Mouse (Mus musculus) limb, embryonic 13.5 days (tissue): Measurements from ENCODE around the gene Cers4. TPM values are rescaled to one million over a fixed set of nuclear protein-coding genes. Genes with fewer than 3 reads are reported as not detected.

ENCODE experiments used
- ATAC-seq: fragments of 200-750 bp; cut with Nextera tagmentation; 2 replicates; pipeline ENCODE4 v1.8.0; 2017; ENCODE audit warnings: low read depth, moderate number of reproducible peaks, moderate TSS enrichment; ENCODE audit not compliant: low FRiP score
- H3K27ac ChIP-seq: fragments of 300-500 bp; sonication (generic); 2 replicates; pipeline ENCODE4 v1.5.1; 2015; ENCODE audit warnings: inconsistent platforms, mild to moderate bottlenecking, moderate library complexity
- H3K27me3 ChIP-seq: fragments of 300-500 bp; sonication (generic); 2 replicates; pipeline ENCODE4 v1.6.1; 2015; ENCODE audit warnings: mild to moderate bottlenecking, inconsistent platforms
- H3K36me3 ChIP-seq: fragments of 300-500 bp; sonication (generic); 2 replicates; pipeline ENCODE4 v1.6.1; 2015; ENCODE audit warnings: inconsistent platforms, mild to moderate bottlenecking, moderate library complexity
- H3K4me1 ChIP-seq: fragments of 300-500 bp; sonication (generic); 2 replicates; pipeline ENCODE4 v1.6.1; 2015; ENCODE audit warnings: inconsistent platforms
- H3K4me2 ChIP-seq: fragments of 300-500 bp; sonication (generic); replicated peaks from 2 replicates; pipeline ENCODE4 v1.6.1; 2015; ENCODE audit warnings: inconsistent platforms, mild to moderate bottlenecking, moderate library complexity
- H3K4me3 ChIP-seq: fragments of 300-500 bp; sonication (generic); 2 replicates; pipeline ENCODE4 v1.5.1; 2015; ENCODE audit warnings: moderate library complexity, mild to moderate bottlenecking, inconsistent platforms
- H3K9ac ChIP-seq: fragments of 300-500 bp; sonication (generic); 2 replicates; pipeline ENCODE4 v1.6.1; 2015; ENCODE audit warnings: mild to moderate bottlenecking, inconsistent platforms
- H3K9me3 ChIP-seq: fragments of 300-500 bp; sonication (generic); 2 replicates; pipeline ENCODE4 v1.6.1; 2016; ENCODE audit warnings: inconsistent platforms
- WGBS: fragments of 180-500 bp; shearing (Covaris S2); methylation state at CpG from one replicate; pipeline ENCODE4 v1.1.7; 2015; 5-methylcytosine and 5-hydroxymethylcytosine counted together
- polyA plus RNA-seq: library from polyadenylated mRNA; unstranded; fragments of >200 nt; fragmentation: Nextera tagmentation; extraction: Ambion mirVana; gene quantifications from 2 replicates; pipeline ENCODE4 v1.2.1, GENCODE M21; 2015

Cers4 gene
- polyA plus RNA-seq, 1 experiment from 2014 or later: 15.0 TPM

DNA sequence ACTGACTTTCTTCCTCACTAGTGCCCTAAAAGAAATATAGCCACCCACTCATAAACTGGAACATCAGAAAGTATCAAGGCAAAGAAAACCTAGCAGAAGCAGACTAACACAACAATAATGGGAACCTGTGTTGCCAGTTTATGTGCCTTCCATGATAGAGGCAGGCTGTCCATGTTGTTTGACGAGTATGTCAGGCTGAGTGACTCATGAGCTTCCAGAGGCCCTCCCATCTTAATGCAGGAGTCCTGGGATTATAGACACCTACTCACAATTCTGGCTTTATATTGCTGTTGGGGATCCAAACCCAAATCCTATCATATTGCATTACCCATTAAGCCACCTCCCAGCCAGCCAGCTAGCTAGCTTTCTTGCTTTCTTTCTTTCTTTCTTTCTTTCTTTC, 12.5 kb downstream of the Cers4 start:
- no peaks in the 10 kb centered on the region for H3K9me3 ChIP-seq
- H3K4me3 ChIP-seq: no peak overlapping the region
- H3K4me1 ChIP-seq: no peaks in the 10 kb centered on the region
- no peak overlapping the region for H3K9ac ChIP-seq
- H3K27ac ChIP-seq: no peak overlapping the region
- WGBS: 68% methylated on average over 1 of the region's 1 CpGs
- no peaks in the 10 kb centered on the region for H3K36me3 ChIP-seq
- ATAC-seq: no peak
- H3K27me3 ChIP-seq: no peaks in the 10 kb centered on the region
- no peak overlapping the region for H3K4me2 ChIP-seq

DNA sequence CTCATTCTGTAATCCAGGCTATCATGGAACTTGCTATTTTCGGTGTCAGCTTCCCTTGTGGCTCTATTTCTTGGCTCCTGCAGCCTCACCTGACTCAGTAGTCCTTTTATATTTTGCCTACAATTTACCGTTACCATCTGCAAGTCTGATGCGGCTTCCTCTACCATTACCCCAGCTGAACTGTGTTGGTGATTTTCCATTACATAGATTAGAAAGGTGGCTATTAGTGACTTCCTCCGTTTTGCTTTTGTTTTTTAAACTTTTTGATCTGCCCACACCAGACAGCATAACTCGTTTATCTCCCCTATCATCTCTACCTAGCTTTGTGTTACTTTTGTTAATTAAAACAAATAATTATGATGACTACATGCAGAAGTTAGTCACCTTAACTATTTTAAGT, 14.7 kb downstream of the Cers4 start:
- WGBS: 73% methylated on average over 5 of the region's 5 CpGs
- no peak overlapping the region for H3K4me2 ChIP-seq
- no peak overlapping the region for H3K27ac ChIP-seq
- no peaks in the 10 kb centered on the region for H3K36me3 ChIP-seq
- no peaks in the 10 kb centered on the region for H3K27me3 ChIP-seq
- no peak for ATAC-seq
- peaks cover 16% of the 10 kb centered on the region for H3K4me1 ChIP-seq
- H3K9ac ChIP-seq: no peak overlapping the region
- no peaks in the 10 kb centered on the region for H3K9me3 ChIP-seq
- H3K4me3 ChIP-seq: no peak overlapping the region

DNA sequence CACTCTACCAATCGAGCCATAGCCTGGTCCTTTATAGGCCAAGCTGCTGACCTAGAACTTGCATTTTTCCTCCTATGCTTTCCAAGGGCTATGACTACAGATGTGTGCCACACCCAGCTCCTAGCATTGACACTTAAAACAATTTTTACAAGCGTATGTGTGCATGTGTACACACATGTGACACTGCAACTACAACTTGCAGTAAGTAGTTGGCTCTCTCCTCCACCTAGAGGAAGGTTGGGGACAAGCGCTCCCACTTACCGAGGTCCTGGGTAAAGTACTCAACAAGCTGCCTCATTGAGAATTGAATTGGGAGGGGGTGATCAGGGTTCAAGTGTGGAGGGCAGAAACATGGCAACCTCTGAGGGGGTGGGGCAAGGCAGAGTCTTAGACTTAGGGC, 18.0 kb downstream of the Cers4 start:
- H3K36me3 ChIP-seq: no peaks in the 10 kb centered on the region
- no peak overlapping the region for H3K4me3 ChIP-seq
- ATAC-seq: no peak
- no peak overlapping the region for H3K27ac ChIP-seq
- H3K4me2 ChIP-seq: no peak overlapping the region
- no peaks in the 10 kb centered on the region for H3K9me3 ChIP-seq
- peaks cover 16% of the 10 kb centered on the region for H3K4me1 ChIP-seq
- no peaks in the 10 kb centered on the region for H3K27me3 ChIP-seq
- no peak overlapping the region for H3K9ac ChIP-seq
- 89% methylated on average over 4 of the region's 4 CpGs for WGBS

DNA sequence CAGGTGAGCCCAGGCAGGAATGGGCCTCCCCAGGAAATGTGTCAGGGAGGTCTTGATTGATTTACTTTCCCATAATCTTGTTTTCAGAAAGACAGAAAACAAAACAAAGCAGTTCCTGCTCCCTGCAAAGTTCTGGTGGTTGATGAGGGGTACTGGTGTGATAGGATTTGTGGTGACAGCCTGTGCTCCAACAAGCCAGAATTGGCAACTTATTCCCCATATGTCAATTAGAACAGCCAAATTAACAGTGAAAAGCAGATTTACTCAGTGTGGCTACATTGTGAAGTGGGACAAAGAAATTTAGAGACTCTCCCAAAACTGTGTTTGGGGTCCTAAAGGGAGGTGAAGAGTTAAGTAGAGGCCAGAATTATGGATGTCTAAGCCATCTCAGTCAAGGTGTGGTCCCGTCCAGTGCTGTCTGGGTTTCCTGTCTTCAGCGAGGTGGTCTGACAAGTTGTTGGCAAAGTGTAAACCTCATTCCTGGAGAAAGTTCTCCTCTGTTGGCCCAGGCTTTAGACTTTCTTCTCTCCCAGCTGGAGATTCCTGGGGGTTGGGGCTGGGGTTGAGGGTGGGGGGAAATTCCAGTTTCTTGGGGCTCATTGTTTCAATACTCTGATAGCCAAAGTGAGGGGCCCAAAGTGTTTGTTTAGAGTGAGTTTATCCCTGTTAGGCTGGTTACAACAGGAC, 18.7 kb downstream of the Cers4 start:
- H3K36me3 ChIP-seq: no peaks in the 10 kb centered on the region; the same call in 1 of the 2 replicates
- H3K4me1 ChIP-seq: peaks cover 16% of the 10 kb centered on the region
- no peak overlapping the region for H3K4me3 ChIP-seq
- ATAC-seq: peak; percentile 42; the same call in 1 of the 2 replicates
- no peaks in the 10 kb centered on the region for H3K9me3 ChIP-seq
- 24% methylated on average over 2 of the region's 2 CpGs for WGBS
- no peak overlapping the region for H3K9ac ChIP-seq
- H3K27ac ChIP-seq: peak overlapping the region; percentile 67; the same call in 1 of the 2 replicates
- no peak overlapping the region; the same call in 1 of the 2 replicates for H3K4me2 ChIP-seq
- H3K27me3 ChIP-seq: no peaks in the 10 kb centered on the region

DNA sequence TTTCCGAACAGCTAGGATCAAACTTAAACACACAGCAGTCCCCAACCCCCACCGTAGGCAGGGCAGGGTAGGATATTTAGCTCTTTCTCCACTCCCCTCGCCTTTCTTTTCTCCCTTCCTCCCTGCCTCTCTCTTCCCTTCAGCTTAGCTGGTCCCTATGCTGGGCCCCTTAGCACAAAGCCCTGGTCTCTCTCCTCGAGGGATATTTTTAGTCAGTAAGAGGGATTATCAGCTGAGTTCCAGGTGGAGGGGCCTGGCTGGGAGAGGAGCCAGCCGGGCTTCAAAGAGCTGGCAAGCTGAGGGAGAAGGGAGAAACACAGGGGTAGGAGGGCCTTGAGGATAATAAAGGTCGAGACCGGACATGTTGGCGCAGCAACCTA, 19.3 kb downstream of the Cers4 start:
- peaks cover 16% of the 10 kb centered on the region for H3K4me1 ChIP-seq
- H3K9me3 ChIP-seq: no peaks in the 10 kb centered on the region
- WGBS: 20% methylated on average over 8 of the region's 8 CpGs
- ATAC-seq: peak; percentile 72
- H3K4me2 ChIP-seq: no peak overlapping the region; the same call in 1 of the 2 replicates
- peak overlapping the region; percentile 67; the same call in 1 of the 2 replicates for H3K27ac ChIP-seq
- no peaks in the 10 kb centered on the region for H3K27me3 ChIP-seq
- H3K36me3 ChIP-seq: peaks cover 4% of the 10 kb centered on the region; the same call in 1 of the 2 replicates
- no peak overlapping the region for H3K4me3 ChIP-seq
- H3K9ac ChIP-seq: no peak overlapping the region

DNA sequence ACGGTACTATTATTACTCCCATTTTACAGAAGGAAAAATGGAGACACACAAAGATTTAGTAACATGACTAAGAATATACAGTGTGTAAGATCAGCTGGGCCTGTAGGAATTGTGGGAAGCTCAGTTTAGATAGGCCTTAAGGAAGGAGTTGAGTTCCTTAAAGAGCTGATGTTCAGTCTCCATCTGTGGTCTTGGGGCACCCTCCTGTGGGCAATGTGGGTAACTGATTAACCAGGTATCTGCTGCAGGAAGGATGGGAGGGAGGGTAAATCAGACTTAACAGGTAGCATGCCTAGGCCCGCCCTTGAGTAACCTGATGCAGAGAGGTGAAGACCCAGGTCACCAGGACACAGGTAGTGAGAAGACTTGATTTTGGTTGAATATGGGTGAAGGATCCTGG, 23.3 kb downstream of the Cers4 start:
- 82% methylated on average over 2 of the region's 2 CpGs for WGBS
- H3K27ac ChIP-seq: no peak overlapping the region
- peaks cover 29% of the 10 kb centered on the region for H3K36me3 ChIP-seq
- ATAC-seq: peak; percentile 28; the same call in 1 of the 2 replicates
- no peak overlapping the region for H3K4me2 ChIP-seq
- peaks cover 12% of the 10 kb centered on the region for H3K4me1 ChIP-seq
- no peaks in the 10 kb centered on the region for H3K9me3 ChIP-seq
- no peak overlapping the region for H3K9ac ChIP-seq
- H3K4me3 ChIP-seq: no peak overlapping the region
- no peaks in the 10 kb centered on the region for H3K27me3 ChIP-seq

DNA sequence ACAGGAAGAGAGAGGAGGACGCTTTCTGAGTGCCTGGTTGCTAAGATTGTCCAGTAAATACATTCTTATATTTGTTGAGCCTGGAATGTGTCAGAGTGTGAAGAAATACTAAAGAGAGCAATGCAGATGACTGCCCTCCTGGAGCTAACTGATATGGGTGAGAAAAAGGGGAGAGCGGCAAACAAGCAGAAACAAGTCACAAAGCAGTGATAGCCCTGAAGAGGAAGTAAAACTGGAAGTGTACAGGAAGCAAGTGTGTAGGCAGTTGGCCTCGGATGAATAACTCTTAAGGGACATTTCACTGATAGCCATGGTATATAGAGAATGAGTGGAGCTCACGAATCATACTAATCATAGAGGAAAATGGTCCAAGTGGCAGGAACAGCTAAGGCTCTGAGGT, 28.6 kb downstream of the Cers4 start:
- H3K9me3 ChIP-seq: no peaks in the 10 kb centered on the region
- H3K4me3 ChIP-seq: no peak overlapping the region
- WGBS: 88% methylated on average over 4 of the region's 4 CpGs
- no peak overlapping the region for H3K27ac ChIP-seq
- ATAC-seq: no peak
- H3K27me3 ChIP-seq: no peaks in the 10 kb centered on the region
- no peaks in the 10 kb centered on the region for H3K4me1 ChIP-seq
- H3K9ac ChIP-seq: no peak overlapping the region
- H3K4me2 ChIP-seq: no peak overlapping the region
- peaks cover 40% of the 10 kb centered on the region for H3K36me3 ChIP-seq

DNA sequence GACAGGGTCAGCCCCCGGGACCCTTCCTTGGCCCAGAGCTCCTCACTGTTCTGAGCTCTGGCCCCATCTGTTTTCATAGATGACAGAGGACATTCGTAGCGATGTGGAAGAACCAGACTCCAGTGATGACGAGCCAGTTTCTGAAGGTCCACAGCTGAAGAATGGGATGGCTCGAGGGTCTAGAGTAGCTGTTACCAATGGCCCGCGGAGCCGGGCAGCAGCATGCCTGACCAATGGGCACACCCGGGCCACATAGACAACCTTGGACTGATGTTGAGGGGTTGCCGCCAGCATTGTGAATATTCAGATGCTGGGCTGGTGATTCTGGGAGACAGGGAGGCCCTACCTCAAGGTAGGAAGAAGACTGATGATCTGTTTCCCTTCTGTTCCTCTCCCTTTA, 30.7 kb downstream of the Cers4 start:
- Histone ChIP-seq H3K36me3 (peaks cover 28% of the 10 kb centered on the region), H3K4me3 (no peak overlapping the region), H3K4me1 (no peaks in the 10 kb centered on the region), H3K9me3 (no peaks in the 10 kb centered on the region), H3K4me2 (no peak overlapping the region), H3K9ac (no peak overlapping the region), H3K27ac (no peak overlapping the region), H3K27me3 (no peaks in the 10 kb centered on the region)
- no peak for ATAC-seq
- 93% methylated on average over 10 of the region's 10 CpGs for WGBS

Other genes starting within 250 kb of the Cers4 start
- 4.6 and 5.7 TPM in 2 replicates for gene Tgfbr3l, start 244.8 kb upstream of the Cers4 start, polyA plus RNA-seq
- gene Snapc2, start 239.9 kb upstream of the Cers4 start, polyA plus RNA-seq: 63.8 and 68.4 TPM in 2 replicates
- gene Ctxn1, start 233.8 kb upstream of the Cers4 start, polyA plus RNA-seq: 91.7 and 93.9 TPM in 2 replicates
- gene Timm44, start 217.1 kb upstream of the Cers4 start, polyA plus RNA-seq: 62.9 and 63.0 TPM in 2 replicates
- 19.9 and 20.4 TPM in 2 replicates for gene Ccl25, start 167.8 kb upstream of the Cers4 start, polyA plus RNA-seq
- 268 and 283 TPM in 2 replicates for gene Elavl1, start 167.6 kb upstream of the Cers4 start, polyA plus RNA-seq
- gene Zfp958, start 120.1 kb downstream of the Cers4 start, polyA plus RNA-seq: 14.6 and 15.8 TPM in 2 replicates